ENCODE assay signal across 15 mouse cellular contexts in the genomic region with DNA sequence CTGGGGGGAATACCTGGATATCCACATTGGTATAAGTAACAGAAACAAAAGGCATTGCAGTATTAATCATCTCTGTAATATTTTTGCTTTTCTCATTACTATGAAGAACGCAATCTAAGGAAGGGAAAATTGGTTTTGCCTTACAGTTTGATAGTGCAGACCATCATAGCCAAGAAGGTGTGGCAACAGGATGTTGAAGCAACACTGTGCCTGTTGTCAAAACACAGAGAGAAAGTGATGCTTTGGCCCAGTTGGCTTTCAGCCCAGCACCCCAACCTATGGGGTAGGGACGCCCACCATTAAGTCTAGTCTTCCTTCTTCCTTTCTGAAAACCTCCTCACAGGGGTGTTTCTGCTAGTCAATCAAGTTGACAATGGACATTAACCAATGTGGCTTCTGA.
DNase-seq lines count a peak whose midpoint lies in the region; ATAC-seq lines count a peak whose summit lies in the region.
"Had no signal": no experiment of that assay in that cellular context is flagged by ENCODE, and none has a peak within 500 bp of the region (broad histone marks: within the 10 kb centered on the region; RNA-seq: fewer than 3 reads in every experiment).

No protein-coding gene starts in this region.

- H3K27ac ChIP-seq in heart, embryonic 10.5 days: no peak overlapping the region
- no peak overlapping the region for H3K27ac ChIP-seq in midbrain, embryonic 11.5 days (ENCODE audit: low read depth, low read length)
- no peak overlapping the region for H3K27ac ChIP-seq in midbrain, embryonic 16.5 days (ENCODE audit: low read length)
- H3K27ac ChIP-seq in forebrain, embryonic 13.5 days: no peak overlapping the region
- H3K27ac ChIP-seq: embryonic facial prominence, embryonic 10.5 days; embryonic facial prominence, embryonic 12.5 days had no signal

- DNase-seq in heart, adult 11 months: peak; percentile 79
- DNase-seq in heart, embryonic 10.5 days (ENCODE audit: low spot score): no peak
- peak; percentile 73 for DNase-seq in midbrain, embryonic 11.5 days (ENCODE audit: low spot score, missing footprints)
- DNase-seq in testis, postnatal 10 days (ENCODE audit: low spot score): no peak
- DNase-seq: adrenal gland, adult 2 months; adrenal gland, postnatal 10 days; adrenal gland, postnatal 25 days; cerebellum, adult 11-12 months had no signal

- 75% methylated on average over 2 of the region's 2 CpGs for WGBS in heart, embryonic 10.5 days
- WGBS in midbrain, embryonic 11.5 days: 92% methylated on average over 2 of the region's 2 CpGs
- WGBS in midbrain, embryonic 16.5 days: 90% methylated on average over 2 of the region's 2 CpGs
- 89% methylated on average over 2 of the region's 2 CpGs for WGBS in forebrain, embryonic 13.5 days

- ATAC-seq in midbrain, embryonic 11.5 days (ENCODE audit: low FRiP score): no peak
- no peak for ATAC-seq in midbrain, embryonic 16.5 days
- ATAC-seq in megakaryocyte, adult 5-6 weeks (ENCODE audit: poor library complexity, severe bottlenecking): peak; percentile 47
- ATAC-seq in forebrain, embryonic 13.5 days: no peak
- ATAC-seq: forebrain, embryonic 14.5 days; forebrain, embryonic 16.5 days had no signal

- no peak overlapping the region for H3K4me3 ChIP-seq in heart, embryonic 10.5 days
- H3K4me3 ChIP-seq in midbrain, embryonic 11.5 days (ENCODE audit: low read depth, low read length): no peak overlapping the region
- H3K4me3 ChIP-seq in midbrain, embryonic 16.5 days (ENCODE audit: low read depth, low read length): no peak overlapping the region
- H3K4me3 ChIP-seq in forebrain, embryonic 13.5 days: no peak overlapping the region
- H3K4me3 ChIP-seq: embryonic facial prominence, embryonic 10.5 days; embryonic facial prominence, embryonic 12.5 days had no signal

- no peaks in the 10 kb centered on the region for H3K27me3 ChIP-seq in heart, embryonic 10.5 days (ENCODE audit: insufficient read depth, poor library complexity, severe bottlenecking)
- no peaks in the 10 kb centered on the region for H3K27me3 ChIP-seq in midbrain, embryonic 11.5 days (ENCODE audit: control insufficient read depth, insufficient read depth, low read length)
- H3K27me3 ChIP-seq in midbrain, embryonic 16.5 days (ENCODE audit: control insufficient read depth, insufficient read depth, low read depth, low read length): no peaks in the 10 kb centered on the region
- H3K27me3 ChIP-seq in forebrain, embryonic 13.5 days: no peaks in the 10 kb centered on the region
- H3K27me3 ChIP-seq: embryonic facial prominence, embryonic 12.5 days had no signal

- H3K9ac ChIP-seq in midbrain, embryonic 11.5 days (ENCODE audit: low read length): no peak overlapping the region
- H3K9ac ChIP-seq in midbrain, embryonic 16.5 days (ENCODE audit: low read depth, low read length): no peak overlapping the region
- no peak overlapping the region for H3K9ac ChIP-seq in forebrain, embryonic 13.5 days
- H3K9ac ChIP-seq: embryonic facial prominence, embryonic 12.5 days had no signal

- no peak overlapping the region for H3K4me2 ChIP-seq in midbrain, embryonic 11.5 days
- no peak overlapping the region for H3K4me2 ChIP-seq in midbrain, embryonic 16.5 days (ENCODE audit: low read length)
- H3K4me2 ChIP-seq in forebrain, embryonic 13.5 days: no peak overlapping the region
- H3K4me2 ChIP-seq: embryonic facial prominence, embryonic 12.5 days had no signal

- H3K9me3 ChIP-seq in heart, embryonic 10.5 days: no peaks in the 10 kb centered on the region
- no peaks in the 10 kb centered on the region for H3K9me3 ChIP-seq in midbrain, embryonic 11.5 days (ENCODE audit: control insufficient read depth, low read length)
- H3K9me3 ChIP-seq in midbrain, embryonic 16.5 days (replicated peaks; ENCODE audit: control insufficient read depth, low read length, poor library complexity, severe bottlenecking): no peaks in the 10 kb centered on the region
- H3K9me3 ChIP-seq in forebrain, embryonic 13.5 days (replicated peaks): no peaks in the 10 kb centered on the region
- H3K9me3 ChIP-seq: embryonic facial prominence, embryonic 10.5 days; embryonic facial prominence, embryonic 12.5 days had no signal

- no peaks in the 10 kb centered on the region for H3K4me1 ChIP-seq in heart, embryonic 10.5 days
- no peaks in the 10 kb centered on the region for H3K4me1 ChIP-seq in midbrain, embryonic 11.5 days (ENCODE audit: control insufficient read depth, insufficient read depth, low read length)
- 0 out of 2 replicates have a peak, but pooled peaks cover 3% of the 10 kb centered on the region for H3K4me1 ChIP-seq in midbrain, embryonic 16.5 days (ENCODE audit: control insufficient read depth, insufficient read depth, low read length)
- peaks cover 14% of the 10 kb centered on the region for H3K4me1 ChIP-seq in forebrain, embryonic 13.5 days
- H3K4me1 ChIP-seq: embryonic facial prominence, embryonic 12.5 days had no signal

- H3K36me3 ChIP-seq in heart, embryonic 10.5 days: no peaks in the 10 kb centered on the region
- H3K36me3 ChIP-seq in midbrain, embryonic 11.5 days (ENCODE audit: control insufficient read depth, insufficient read depth, low read length): no peaks in the 10 kb centered on the region
- no peaks in the 10 kb centered on the region for H3K36me3 ChIP-seq in midbrain, embryonic 16.5 days (ENCODE audit: control insufficient read depth, insufficient read depth, low read length)
- H3K36me3 ChIP-seq in forebrain, embryonic 13.5 days (ENCODE audit: poor library complexity, severe bottlenecking): no peaks in the 10 kb centered on the region
- H3K36me3 ChIP-seq: embryonic facial prominence, embryonic 10.5 days; embryonic facial prominence, embryonic 12.5 days had no signal

Comparison
In these comparisons a context has a peak if more than half of its experiments do, and no peak if none do; other contexts are left out.
1. DNase-seq: peak in heart, adult 11 months (single experiment) and midbrain, embryonic 11.5 days (single experiment); none in heart, embryonic 10.5 days (single experiment) and testis, postnatal 10 days (single experiment).